Mouse (Mus musculus) urinary bladder, postnatal 14 days (tissue): Measurements from ENCODE around the gene Bpifc.

Source experiments
- DNase-seq: peaks from one replicate; pipeline ENCODE4 v3.0.0; 2021; ENCODE audit warnings: low spot score

Bpifc gene

DNA sequence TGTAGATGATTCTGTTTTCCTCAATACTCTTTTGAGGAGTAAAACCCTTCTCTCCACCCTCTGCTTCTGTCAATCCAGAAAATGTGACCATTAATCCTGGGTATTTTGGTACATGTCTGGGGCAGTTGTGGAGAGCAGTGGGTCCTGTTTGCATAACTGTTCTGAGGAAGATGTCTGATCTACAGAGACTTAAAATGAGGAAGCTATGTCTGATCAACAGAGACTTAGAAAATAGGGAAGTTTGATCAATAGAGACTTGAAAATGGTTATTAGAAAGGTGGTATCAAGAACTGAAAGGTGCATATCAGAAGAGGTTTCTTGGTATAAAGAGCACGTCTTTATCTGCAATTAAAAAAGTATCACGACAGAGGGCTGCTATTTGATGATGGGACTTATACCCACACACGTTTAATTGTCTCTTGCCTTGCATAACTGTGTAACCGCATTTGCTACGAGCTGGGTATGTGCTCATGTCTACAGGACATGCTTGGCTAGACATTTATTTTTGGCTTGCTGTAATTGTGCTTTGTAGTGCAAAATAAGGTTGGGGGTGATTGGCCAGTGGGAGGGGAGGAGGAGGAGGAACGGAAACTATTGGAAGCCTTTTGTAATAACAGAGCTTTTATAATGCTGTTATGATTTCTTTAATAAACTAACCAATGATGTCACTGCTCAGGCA, 59.8 kb downstream of the Bpifc start:
- DNase-seq, result no peak

DNA sequence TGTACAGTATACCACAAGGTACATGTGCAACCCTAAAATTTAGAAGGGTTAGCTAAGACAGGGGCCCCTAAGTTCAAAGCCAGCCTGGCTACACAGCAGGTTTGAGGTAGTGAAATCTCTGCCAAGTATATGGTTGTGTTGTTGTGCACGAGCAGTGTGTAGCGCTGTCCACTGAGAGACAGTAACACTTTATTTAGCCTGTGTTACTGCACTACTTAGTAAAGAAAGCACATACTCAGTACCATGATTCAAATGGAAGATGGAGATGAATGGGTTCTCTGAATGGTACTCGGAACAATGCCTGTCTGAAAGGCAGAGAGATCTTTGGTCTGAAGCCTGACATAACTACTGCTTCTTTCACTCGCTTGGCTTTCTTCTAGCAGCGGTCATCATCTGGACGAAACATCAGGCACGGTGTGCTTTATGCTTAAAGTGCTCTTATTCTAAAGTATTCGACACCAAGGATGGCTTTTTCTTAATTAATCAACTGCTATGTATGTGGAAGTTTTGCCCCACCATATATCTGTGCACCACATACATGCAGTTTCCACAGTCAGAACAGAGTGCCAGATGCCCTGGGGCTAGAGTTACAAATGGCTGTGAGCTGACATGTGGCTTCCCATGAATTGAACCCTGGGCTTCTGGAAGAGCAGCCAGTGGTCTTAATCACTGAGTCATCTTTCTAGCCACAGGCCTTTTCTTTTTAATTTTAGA, 63.1 kb downstream of the Bpifc start:
- DNase-seq, result no peak

DNA sequence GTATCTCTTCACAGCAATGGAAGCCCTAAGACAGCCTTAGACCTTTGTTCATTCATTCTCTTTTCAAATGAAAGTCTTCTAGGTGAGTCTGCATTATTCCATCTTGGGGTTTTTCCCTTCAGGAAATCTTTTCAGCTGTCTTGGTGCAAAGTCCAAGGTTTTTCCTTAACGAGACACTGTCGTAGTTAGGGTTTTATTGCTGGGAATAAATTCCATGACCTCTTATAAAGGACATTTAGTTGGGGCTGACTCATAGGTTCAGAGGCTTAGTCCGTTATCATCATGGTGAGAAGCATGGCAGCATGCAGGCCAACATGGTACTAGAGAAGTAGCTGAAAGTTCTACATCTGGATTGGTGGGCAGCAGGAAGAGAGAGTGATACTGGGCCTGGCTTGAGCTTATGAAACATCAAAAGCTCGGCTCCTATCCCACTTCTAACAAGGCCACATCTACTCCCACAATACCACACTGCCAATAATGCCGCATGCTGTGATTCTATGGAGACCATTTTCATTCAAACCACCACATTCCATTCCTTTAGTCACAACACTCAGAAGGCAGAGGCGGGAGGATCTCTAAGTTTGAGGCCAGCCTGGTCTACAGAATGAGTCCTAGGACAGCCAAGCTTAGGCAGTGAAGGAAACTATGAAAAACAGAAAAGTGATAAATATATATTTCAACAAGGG, 75.3 kb downstream of the Bpifc start:
- no peak for DNase-seq

DNA sequence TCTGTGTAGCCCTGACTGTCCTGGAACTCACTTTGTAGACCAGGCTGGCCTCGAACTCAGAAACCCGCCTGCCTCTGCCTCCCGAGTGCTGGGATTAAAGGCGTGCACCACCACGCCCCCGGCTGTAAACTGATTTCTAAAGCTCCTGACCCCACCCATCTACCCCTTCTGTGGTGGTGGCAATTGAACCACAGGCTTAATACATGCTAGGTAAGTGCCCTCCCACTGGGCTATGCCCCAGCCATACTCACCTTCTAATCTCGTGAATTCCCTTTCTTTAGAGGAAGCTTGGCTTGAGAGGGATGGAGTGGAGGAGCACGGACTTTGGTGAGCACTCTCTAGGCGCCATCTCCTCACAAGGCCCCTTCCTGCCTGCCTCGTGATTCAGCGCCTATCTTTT, 81.7 kb downstream of the Bpifc start:
- DNase-seq, result no peak

DNA sequence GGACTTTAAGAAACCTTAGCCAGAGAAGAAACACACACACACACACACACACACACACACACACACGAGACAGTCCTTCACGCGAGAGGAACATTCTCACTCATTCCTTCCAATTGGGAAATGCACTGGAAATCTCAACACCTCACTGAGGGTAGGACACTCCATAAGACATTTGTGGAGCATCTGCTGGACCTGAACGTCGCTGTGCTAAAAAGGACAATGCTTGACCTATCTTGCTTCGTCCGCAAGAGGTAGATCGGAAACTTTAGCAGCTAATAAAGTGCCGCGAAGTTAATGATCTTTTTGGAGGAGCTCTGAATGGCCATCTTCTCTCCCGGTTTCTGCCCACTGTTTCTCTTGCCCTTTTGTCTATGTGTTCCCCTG, 82.5 kb downstream of the Bpifc start:
- no peak for DNase-seq

DNA sequence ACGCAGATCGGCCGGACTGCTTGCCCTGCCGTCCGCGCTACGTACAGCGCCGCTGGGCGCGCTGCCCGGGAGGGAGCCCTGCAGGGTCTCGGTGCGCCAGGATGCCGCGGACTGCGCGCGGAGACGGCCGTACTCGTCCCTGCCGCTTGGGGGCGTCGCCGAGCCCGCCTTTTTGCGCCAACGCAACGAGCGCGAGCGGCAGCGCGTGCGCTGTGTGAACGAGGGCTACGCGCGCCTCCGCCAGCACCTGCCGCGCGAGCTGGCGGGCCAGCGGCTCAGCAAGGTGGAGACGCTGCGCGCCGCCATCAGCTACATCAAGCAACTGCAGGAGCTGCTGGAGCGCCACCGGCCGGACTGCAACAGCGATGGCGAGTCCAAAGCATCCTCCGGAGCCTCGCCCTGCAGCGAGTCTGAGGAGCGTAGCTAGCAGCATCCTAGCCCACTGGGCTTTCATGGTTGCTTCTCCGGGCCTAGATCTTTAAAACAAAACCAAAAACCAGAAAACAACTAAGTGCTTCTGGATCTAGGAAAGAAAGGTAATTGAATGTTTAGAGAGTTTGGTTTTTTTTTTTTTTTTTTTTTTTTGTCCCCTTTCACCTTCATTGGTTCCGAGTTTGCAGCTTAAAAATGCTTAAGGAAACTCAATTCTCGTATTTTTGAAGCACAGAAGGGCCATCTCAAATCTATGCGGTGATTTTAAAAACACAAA, 83.0 kb downstream of the Bpifc start:
- DNase-seq, result peak; percentile 62

DNA sequence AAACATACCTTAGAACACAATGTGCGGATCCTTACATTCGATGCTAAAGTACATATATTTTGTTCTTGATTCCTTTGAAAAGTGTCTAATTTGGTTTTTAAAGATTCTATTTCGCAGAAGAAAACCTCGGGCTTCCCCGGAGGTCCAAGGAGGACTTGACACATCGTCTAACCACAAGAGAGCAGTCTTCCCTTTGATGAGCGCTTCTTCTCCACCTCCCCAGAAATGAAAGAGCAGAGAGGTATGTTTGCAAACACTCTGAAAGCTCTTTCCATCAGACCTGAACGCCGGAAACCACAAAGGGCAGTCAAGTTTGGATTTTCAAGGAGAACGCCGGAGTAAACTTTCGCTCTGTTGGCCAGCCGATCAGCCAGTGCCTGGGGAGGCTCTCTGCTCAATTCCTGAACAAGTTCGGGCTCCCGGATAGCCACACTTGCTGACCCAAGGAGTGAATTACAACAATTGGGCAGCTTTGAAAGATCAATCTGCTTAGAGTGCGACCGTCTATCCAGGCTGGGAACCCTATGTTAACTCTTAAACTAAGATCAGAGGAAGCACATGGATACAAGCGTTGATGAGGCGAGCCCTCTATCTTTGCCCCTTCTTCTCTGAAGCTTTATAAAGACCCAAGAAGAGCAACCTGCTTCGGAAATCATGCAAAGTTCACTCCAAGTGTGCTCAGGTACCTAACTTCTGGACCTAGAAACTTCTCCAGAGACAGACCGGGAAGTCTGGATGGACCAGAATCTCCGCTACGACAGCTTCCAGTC, 83.8 kb downstream of the Bpifc start, which contains the start of gene Ascl4:
TSS of gene Ascl4 (plus strand) at position 6 of the 770 bp plus-strand sequence.
- no peak for DNase-seq

DNA sequence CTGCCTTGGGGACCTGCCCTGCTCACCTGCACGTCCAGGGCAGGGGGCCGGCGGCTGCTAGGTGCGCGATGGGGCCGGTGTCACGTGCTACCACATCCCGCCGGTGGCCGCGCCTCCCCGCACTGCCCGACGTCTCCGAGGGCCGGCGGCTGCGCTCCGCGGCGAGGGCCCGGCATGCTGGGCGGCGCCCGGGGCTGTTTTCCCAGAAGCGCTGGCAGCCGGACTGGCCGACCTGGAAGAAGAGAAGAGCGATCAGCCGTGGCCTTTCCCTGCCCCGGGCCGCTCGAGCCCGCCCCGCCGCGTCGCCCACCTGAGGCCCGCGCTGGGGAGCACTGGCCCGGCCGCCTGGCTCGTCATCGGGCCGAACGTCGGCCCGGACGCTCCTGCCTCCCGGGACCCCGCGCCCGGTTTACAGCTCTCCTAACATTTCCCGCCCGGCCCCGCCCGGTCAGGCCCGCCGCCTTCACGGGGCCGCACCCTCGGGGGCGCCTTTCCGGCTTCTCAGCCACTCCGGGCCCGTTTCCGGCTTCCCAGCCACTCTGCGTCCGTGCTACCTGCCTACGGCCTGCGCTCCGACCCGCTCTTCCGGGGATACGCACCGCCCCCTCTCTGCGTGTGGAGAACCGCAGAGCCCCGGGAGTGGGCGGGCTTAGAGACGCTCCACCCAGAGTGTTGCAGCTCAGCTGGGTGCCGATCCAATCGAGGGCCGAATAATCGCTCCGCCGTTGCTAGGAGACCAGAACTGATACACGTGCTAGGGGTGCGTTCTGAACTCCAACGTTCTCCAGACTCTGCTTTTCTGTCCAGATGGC, 95.0 kb downstream of the Bpifc start, which contains the start of gene Prdm4:
TSS of gene Prdm4 (minus strand) at position 645 of the 812 bp plus-strand sequence.
- peak; percentile 97 for DNase-seq
